Mouse (Mus musculus): ENCODE measurements around the gene Ntrk1. TPM values are rescaled to one million over a fixed set of nuclear protein-coding genes. Genes with fewer than 3 reads are reported as not detected.

Ntrk1 gene
- total and polyA plus RNA-seq, 3 experiments, result 0.47 to 1.6 (median 0.55) TPM

DNA sequence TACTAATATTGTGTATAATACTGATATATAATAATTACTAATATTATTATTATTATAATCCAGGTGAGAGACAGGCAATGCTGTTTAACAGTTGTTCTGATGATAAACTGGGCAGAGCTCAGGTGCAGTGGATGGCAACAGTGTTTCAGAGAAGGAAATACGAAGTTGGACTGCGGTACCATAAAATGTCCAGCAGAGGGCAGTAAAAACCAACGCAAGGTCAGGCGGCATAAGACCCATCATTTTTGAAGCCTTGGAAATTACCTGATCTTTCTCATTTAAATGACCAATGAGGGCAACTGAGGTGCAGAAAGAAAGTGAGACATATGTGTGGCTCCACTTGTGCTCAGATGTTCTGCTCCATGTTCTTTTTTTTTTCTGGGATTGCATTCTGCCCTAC is 24.7 kb downstream of the Ntrk1 start:
- no peak for TF ChIP-seq EP300 (IDR thresholded peaks at IDR 0.05; ENCODE audit: low read length)
- no peak for TF ChIP-seq RCOR1 (conservative IDR thresholded peaks at IDR 0.05; ENCODE audit: low read depth, low read length)
- TF ChIP-seq CHD2 (IDR thresholded peaks at IDR 0.05; ENCODE audit: low read length), result no peak
- TF ChIP-seq PAX5 (IDR thresholded peaks at IDR 0.05; ENCODE audit: low read length), result no peak
- TF ChIP-seq JUND (conservative IDR thresholded peaks at IDR 0.05; ENCODE audit: low read depth, low read length), result no peak; the same call in 1 of the 2 replicates
- TF ChIP-seq ZKSCAN1 (IDR thresholded peaks at IDR 0.05; ENCODE audit: borderline replicate concordance, low read depth, low read length), result no peak
- TF ChIP-seq MYC (IDR thresholded peaks at IDR 0.05; ENCODE audit: low read depth, low read length), result no peak
- no peak for TF ChIP-seq GABPA (IDR thresholded peaks at IDR 0.05; ENCODE audit: insufficient replicate concordance, low read depth, low read length)
- no peak for TF ChIP-seq HCFC1 (IDR thresholded peaks at IDR 0.05; ENCODE audit: low read depth, low read length)
- no peak for TF ChIP-seq POLR2AphosphoS2 (IDR thresholded peaks at IDR 0.05; ENCODE audit: low read depth, low read length)
- no peak for TF ChIP-seq MXI1 (IDR thresholded peaks at IDR 0.05; ENCODE audit: low read depth, low read length)
- no peak for TF ChIP-seq NELFE (IDR thresholded peaks at IDR 0.05; ENCODE audit: low read depth, low read length)
- TF ChIP-seq USF1 (IDR thresholded peaks at IDR 0.05; ENCODE audit: low read depth, low read length), result no peak
- 0 out of 2 replicates have a peak, but pooled peaks have one; percentile 48 for TF ChIP-seq SIN3A (IDR thresholded peaks at IDR 0.05; ENCODE audit: low read length)
- TF ChIP-seq NRF1 (IDR thresholded peaks at IDR 0.05; ENCODE audit: low read depth, low read length), result no peak
- TF ChIP-seq MEF2A (IDR thresholded peaks at IDR 0.05; ENCODE audit: borderline replicate concordance, low read depth, low read length), result no peak
- TF ChIP-seq UBTF (IDR thresholded peaks at IDR 0.05; ENCODE audit: low read depth, low read length), result no peak
- TF ChIP-seq USF2 (conservative IDR thresholded peaks at IDR 0.05; ENCODE audit: low read depth, low read length), result no peak
- no peak for TF ChIP-seq CHD1 (IDR thresholded peaks at IDR 0.05; ENCODE audit: low read depth, low read length)
- TF ChIP-seq RAD21 (IDR thresholded peaks at IDR 0.05; ENCODE audit: low read depth, low read length), result peak; percentile 96
- TF ChIP-seq SMC3 (IDR thresholded peaks at IDR 0.05; ENCODE audit: low read depth, low read length), result peak; percentile 89
- no peak for TF ChIP-seq ETS1 (conservative IDR thresholded peaks at IDR 0.05; ENCODE audit: low read depth, low read length)
- no peak for TF ChIP-seq TCF12 (IDR thresholded peaks at IDR 0.05; ENCODE audit: low read depth, low read length)
- no peak for TF ChIP-seq JUN (IDR thresholded peaks at IDR 0.05; ENCODE audit: insufficient read depth, low read depth, low read length)
- no peak for TF ChIP-seq KAT2A (IDR thresholded peaks at IDR 0.05; ENCODE audit: insufficient replicate concordance, low read length)
- TF ChIP-seq ZNF384 (IDR thresholded peaks at IDR 0.05; ENCODE audit: low read depth, low read length), result no peak
- TF ChIP-seq ZMIZ1 (IDR thresholded peaks at IDR 0.05; ENCODE audit: low read depth, low read length), result no peak
- peak; percentile 91 to 96 for TF ChIP-seq CTCF (conservative IDR thresholded peaks at IDR 0.05 in 1 of 2, IDR thresholded peaks at IDR 0.05 in 1 of 2; ENCODE audit: low read depth in 2 of 2, low read length in 2 of 2)
- no peak for TF ChIP-seq POLR2A (IDR thresholded peaks at IDR 0.05; ENCODE audit: low read depth, low read length)
- TF ChIP-seq MAFK (IDR thresholded peaks at IDR 0.05; ENCODE audit: insufficient replicate concordance, low read length), result no peak
- no peak for TF ChIP-seq TBP (conservative IDR thresholded peaks at IDR 0.05; ENCODE audit: low read depth, low read length)
- peak; percentile 34 for TF ChIP-seq ZC3H11A (IDR thresholded peaks at IDR 0.05; ENCODE audit: low read depth, low read length)
- no peak for TF ChIP-seq MAZ (IDR thresholded peaks at IDR 0.05; ENCODE audit: low read depth, low read length)
- peak; percentile 19; the same call in 1 of the 2 replicates for TF ChIP-seq ELF1 (IDR thresholded peaks at IDR 0.05; ENCODE audit: low read depth, low read length)
- TF ChIP-seq IRF4 (IDR thresholded peaks at IDR 0.05; ENCODE audit: low read depth, low read length), result no peak
- no peak for TF ChIP-seq E2F4 (IDR thresholded peaks at IDR 0.05; ENCODE audit: insufficient replicate concordance, low read depth, low read length)
- 0 out of 2 replicates have a peak, but pooled peaks have one; percentile 29 for TF ChIP-seq BHLHE40 (IDR thresholded peaks at IDR 0.05; ENCODE audit: low read depth, low read length)
- TF ChIP-seq MAX (IDR thresholded peaks at IDR 0.05; ENCODE audit: low read length), result no peak
- no peak overlapping the region for H3K9ac ChIP-seq (ENCODE audit: insufficient read depth, low read depth)
- no peak overlapping the region for H3K4me2 ChIP-seq (ENCODE audit: insufficient read depth, low read depth, poor library complexity, severe bottlenecking)
- peaks cover 65% of the 10 kb centered on the region for H3K27me3 ChIP-seq (replicated peaks)
- H3K4me1 ChIP-seq (ENCODE audit: control insufficient read depth in 1 of 2, insufficient read depth in 2 of 2), result peaks cover 2 to 18% of the 10 kb centered on the region in 2 experiments
- peak; percentile 76 for DNase-seq (ENCODE audit: extremely low read depth)
- in situ Hi-C loops (cut with MboI; ENCODE audit: low pct_ligation_motif_present, low pct_unique_long_range_greater_than_20kb, low sequenced_read_pairs), result no loop called here
- no peaks in the 10 kb centered on the region for H3K36me3 ChIP-seq (replicated peaks in 1 of 2; ENCODE audit: control insufficient read depth in 1 of 2, insufficient read depth in 1 of 2, low read length in 1 of 2)
- no peak overlapping the region for H3K27ac ChIP-seq (ENCODE audit: insufficient read depth, low read depth)
- no peak overlapping the region for H3K4me3 ChIP-seq (replicated peaks in 1 of 3; ENCODE audit: low read depth in 2 of 3, low read length in 2 of 3, poor library complexity in 1 of 3)
- no peaks in the 10 kb centered on the region for H3K79me2 ChIP-seq (replicated peaks; ENCODE audit: control insufficient read depth, extremely low read depth, insufficient read depth, poor library complexity, severe bottlenecking)
- dilution Hi-C loops (cut with MboI; ENCODE audit: extremely low pct_ligation_motif_present, extremely low pct_unique_long_range_greater_than_20kb, low sequenced_read_pairs), result no loop called here
- H3K9me3 ChIP-seq (replicated peaks; ENCODE audit: low read length), result no peaks in the 10 kb centered on the region
